Mouse (Mus musculus) hindbrain, embryonic 11.5 days (tissue): ENCODE data around the gene Ctnnd1. TPM values are rescaled to one million over a fixed set of nuclear protein-coding genes. Genes with fewer than 3 reads are reported as not detected.

ENCODE experiments used
- ATAC-seq: fragments of 200-750 bp; cut with Nextera tagmentation; 2 replicates; pipeline ENCODE4 v1.8.0; 2017; ENCODE audit warnings: mild to moderate bottlenecking, moderate TSS enrichment, moderate library complexity; ENCODE audit not compliant: low FRiP score
- DNase-seq: peaks from one replicate; pipeline ENCODE4 v3.0.0-alpha.2; 2015; ENCODE audit warnings: low spot score
- H3K27ac ChIP-seq: fragments of 300-500 bp; sonication (generic); 2 replicates; pipeline ENCODE4 v1.5.1; 2014; ENCODE audit warnings: mild to moderate bottlenecking, low read depth, low read length
- H3K27me3 ChIP-seq: fragments of 300-500 bp; sonication (generic); 2 replicates; pipeline ENCODE4 v1.6.1; 2014; ENCODE audit warnings: mild to moderate bottlenecking, low read length, moderate library complexity, mixed read lengths; ENCODE audit not compliant: control insufficient read depth, insufficient read depth
- H3K36me3 ChIP-seq: fragments of 300-500 bp; sonication (generic); 2 replicates; pipeline ENCODE4 v1.6.1; 2014; ENCODE audit warnings: mild to moderate bottlenecking, low read length, moderate library complexity, mixed read lengths; ENCODE audit not compliant: control insufficient read depth, insufficient read depth
- H3K4me1 ChIP-seq: fragments of 300-500 bp; sonication (generic); replicated peaks from 2 replicates; pipeline ENCODE4 v1.6.1; 2014; ENCODE audit warnings: low read length, mixed read lengths; ENCODE audit not compliant: control insufficient read depth, insufficient read depth
- H3K4me2 ChIP-seq: fragments of 300-500 bp; sonication (generic); replicated peaks from 2 replicates; pipeline ENCODE4 v1.6.1; 2014; ENCODE audit warnings: mild to moderate bottlenecking, low read depth, low read length
- H3K4me3 ChIP-seq: fragments of 300-500 bp; sonication (generic); 2 replicates; pipeline ENCODE4 v1.5.1; 2014; ENCODE audit warnings: low read depth, low read length
- H3K9ac ChIP-seq: fragments of 300-500 bp; sonication (generic); 2 replicates; pipeline ENCODE4 v1.6.1; 2014; ENCODE audit warnings: low read depth, low read length
- H3K9me3 ChIP-seq: fragments of 300-500 bp; sonication (generic); 2 replicates; pipeline ENCODE4 v1.6.1; 2016; ENCODE audit warnings: low read length; ENCODE audit not compliant: control insufficient read depth
- WGBS: fragments of 180-500 bp; shearing (Covaris S2); extraction: QIAGEN DNeasy Blood & Tissue Kit; methylation state at CpG from one replicate; pipeline ENCODE4 v1.1.7; 2014; 5-methylcytosine and 5-hydroxymethylcytosine counted together
- polyA plus RNA-seq: library from polyadenylated mRNA; unstranded; fragments of >200 nt; fragmentation: Nextera tagmentation; extraction: Ambion mirVana; gene quantifications from 2 replicates; pipeline ENCODE4 v1.2.1, GENCODE M21; 2014

The Ctnnd1 gene
- polyA plus RNA-seq, 1 experiment from 2014 or later, result 44.7 TPM

DNA sequence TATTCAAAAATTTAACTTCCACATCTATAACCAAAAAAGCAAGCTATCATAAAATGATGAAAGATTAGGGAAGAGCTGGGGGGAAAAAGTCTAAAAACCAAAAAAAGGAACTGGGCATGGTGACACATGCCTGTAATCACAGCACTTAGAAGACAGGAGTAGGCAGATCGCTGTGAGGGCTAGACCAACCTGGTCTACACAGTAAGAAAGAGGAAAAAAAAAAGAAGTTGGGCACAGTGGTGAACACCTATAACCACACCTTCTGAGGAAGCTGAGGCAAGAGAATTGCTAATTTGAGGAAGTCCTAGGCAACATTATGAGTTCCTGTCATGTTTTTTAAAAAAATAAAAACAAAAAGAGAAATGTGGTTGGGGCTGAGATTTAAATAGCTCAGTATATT is 5.3 kb upstream of the Ctnnd1 start:
- 87% methylated on average over 1 of the region's 1 CpGs for WGBS
- no peaks in the 10 kb centered on the region for H3K36me3 ChIP-seq
- ATAC-seq, result no peak

DNA sequence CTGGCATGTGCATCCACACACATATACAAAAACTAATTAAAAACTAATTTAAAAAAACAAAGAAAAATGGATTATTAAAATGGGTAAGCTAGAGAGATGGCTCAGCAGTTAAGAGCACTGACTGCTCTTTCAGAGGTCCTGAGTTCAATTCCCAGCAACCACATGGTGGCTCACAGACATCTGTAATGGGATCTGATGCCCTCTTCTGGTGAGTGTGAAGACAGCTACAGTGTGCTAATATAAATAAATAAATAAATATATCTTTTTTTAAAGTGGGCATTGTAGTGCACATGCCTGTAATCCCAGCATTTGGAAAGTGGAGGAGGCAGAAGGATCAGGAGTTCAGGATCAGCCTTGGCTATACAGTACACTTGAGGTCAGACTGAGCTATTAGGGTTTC is 2.8 kb upstream of the Ctnnd1 start:
- DNase-seq (no peak), ATAC-seq (no peak)
- no peak overlapping the region for H3K4me2 ChIP-seq
- H3K27ac ChIP-seq, result no peak overlapping the region
- no peak overlapping the region for H3K4me3 ChIP-seq
- H3K9ac ChIP-seq, result no peak overlapping the region
- H3K4me1 ChIP-seq, result no peaks in the 10 kb centered on the region
- H3K9me3 ChIP-seq, result no peaks in the 10 kb centered on the region
- no peaks in the 10 kb centered on the region for H3K27me3 ChIP-seq
- H3K36me3 ChIP-seq, result no peaks in the 10 kb centered on the region

More for the DNA sequence above, 5.3 kb upstream of the Ctnnd1 start:
- H3K27me3 ChIP-seq, result no peaks in the 10 kb centered on the region
- H3K9ac ChIP-seq, result no peak overlapping the region
- H3K27ac ChIP-seq, result no peak overlapping the region
- H3K9me3 ChIP-seq, result no peaks in the 10 kb centered on the region
- H3K4me1 ChIP-seq, result no peaks in the 10 kb centered on the region
- no peak overlapping the region for H3K4me2 ChIP-seq
- H3K4me3 ChIP-seq, result no peak overlapping the region
- DNase-seq, result no peak

DNA sequence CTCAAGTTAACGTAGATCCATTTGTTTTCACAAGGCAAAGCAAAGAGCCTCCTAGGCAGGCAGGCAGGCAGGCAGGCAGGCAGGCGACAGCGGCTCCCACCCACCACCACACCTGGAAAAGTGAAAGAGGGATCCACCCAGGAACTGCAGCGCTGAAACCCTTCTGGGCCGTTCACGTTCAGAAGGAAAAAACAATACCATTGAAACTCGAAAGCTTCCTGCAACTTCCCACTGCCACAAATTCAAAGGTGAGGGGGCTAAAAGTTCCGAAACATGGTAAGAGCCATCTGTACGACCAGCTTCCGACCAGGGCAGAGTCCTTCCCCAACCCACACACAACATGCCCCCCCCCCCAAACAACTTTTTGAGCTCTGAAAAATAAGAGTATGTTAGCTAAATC is 891 bp downstream of the Ctnnd1 start:
- H3K27me3 ChIP-seq, result no peaks in the 10 kb centered on the region
- DNase-seq, result peak; percentile 45

DNA sequence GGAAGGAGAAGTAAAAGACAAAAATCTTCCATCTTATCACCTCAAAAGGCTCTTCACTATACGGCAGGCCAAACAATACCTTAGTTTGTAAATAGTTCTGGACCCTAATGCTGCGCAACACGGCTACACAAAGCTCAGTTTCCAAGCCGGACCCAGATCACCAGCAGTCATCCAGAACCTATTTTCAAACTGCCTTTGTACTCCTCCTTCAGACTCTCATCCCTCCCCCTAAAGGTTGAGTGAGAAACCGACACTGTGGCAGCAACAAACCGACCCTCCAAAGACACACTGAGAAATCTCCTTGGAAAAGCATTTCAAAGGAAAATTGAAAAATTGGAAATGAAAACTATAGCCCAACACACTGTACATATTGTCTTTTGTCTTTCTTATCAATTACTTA is 2.2 kb downstream of the Ctnnd1 start:
- ATAC-seq, result no peak
- no peaks in the 10 kb centered on the region for H3K4me1 ChIP-seq
- H3K9ac ChIP-seq, result peak overlapping the region; percentile 52; the same call in 1 of the 2 replicates
- no peaks in the 10 kb centered on the region for H3K27me3 ChIP-seq
- H3K27ac ChIP-seq, result no peak overlapping the region
- no peaks in the 10 kb centered on the region for H3K36me3 ChIP-seq
- WGBS, result 39% methylated on average over 6 of the region's 6 CpGs
- H3K4me3 ChIP-seq, result peak overlapping the region; percentile 27
- H3K4me2 ChIP-seq, result peak overlapping the region; percentile 28
- peak; percentile 28 for DNase-seq
- no peaks in the 10 kb centered on the region for H3K9me3 ChIP-seq

More for the DNA sequence above, 891 bp downstream of the Ctnnd1 start:
- Histone ChIP-seq H3K4me2 (peak overlapping the region; percentile 63), H3K9me3 (no peaks in the 10 kb centered on the region), H3K4me3 (peak overlapping the region; percentile 59), H3K4me1 (no peaks in the 10 kb centered on the region), H3K9ac (peak overlapping the region; percentile 84), H3K36me3 (no peaks in the 10 kb centered on the region), H3K27ac (no peak overlapping the region)
- ATAC-seq, result no peak
- WGBS, result under 1% methylated on average over 10 of the region's 10 CpGs

DNA sequence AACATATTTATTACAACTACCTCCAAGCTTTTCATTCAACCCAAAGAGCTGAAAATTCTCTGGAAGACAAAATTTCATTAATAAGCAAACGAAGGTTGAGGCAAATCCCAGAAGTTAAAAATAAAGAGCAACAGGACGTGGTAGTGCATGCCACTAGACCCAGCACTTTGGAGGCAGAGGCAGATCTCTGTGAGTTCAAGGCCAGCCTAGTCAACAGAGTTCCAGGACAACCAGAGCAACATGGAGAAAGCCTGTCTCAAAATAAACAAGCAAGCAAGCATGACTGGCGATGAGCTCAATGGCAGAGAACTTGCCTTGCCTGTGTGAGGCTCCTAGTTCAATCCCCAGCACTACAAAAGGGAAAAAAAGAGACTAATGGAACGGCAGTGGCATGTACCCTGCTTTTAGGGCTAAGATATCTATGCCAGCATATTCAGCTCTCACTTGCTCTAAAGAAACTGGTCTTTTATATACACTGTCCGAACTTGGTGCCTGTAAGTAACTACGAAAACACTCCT is 3.5 kb downstream of the Ctnnd1 start:
- WGBS, result 92% methylated on average over 6 of the region's 6 CpGs
- no peak for ATAC-seq
- Histone ChIP-seq H3K4me1 (no peaks in the 10 kb centered on the region), H3K9me3 (no peaks in the 10 kb centered on the region), H3K4me2 (no peak overlapping the region), H3K36me3 (no peaks in the 10 kb centered on the region), H3K9ac (no peak overlapping the region), H3K27ac (no peak overlapping the region), H3K4me3 (0 out of 2 replicates have a peak overlapping the region, but pooled peaks have one; percentile 27), H3K27me3 (no peaks in the 10 kb centered on the region)
- no peak for DNase-seq

- Histone ChIP-seq H3K36me3 (no peaks in the 10 kb centered on the region), H3K4me1 (no peaks in the 10 kb centered on the region), H3K27me3 (no peaks in the 10 kb centered on the region), H3K27ac (no peak overlapping the region), H3K9ac (no peak overlapping the region), H3K9me3 (no peaks in the 10 kb centered on the region), H3K4me3 (no peak overlapping the region), H3K4me2 (no peak overlapping the region)
- DNase-seq (no peak), ATAC-seq (no peak)
- 87% methylated on average over 1 of the region's 1 CpGs for WGBS
These were observed 4.4 kb downstream of the Ctnnd1 start for GRCm38 (mm10) chr2:84646138-84646537.

GRCm38 (mm10) chr2:84640833-84641232 is 9.7 kb downstream of the Ctnnd1 start:
- H3K36me3 ChIP-seq, result no peaks in the 10 kb centered on the region
- H3K27ac ChIP-seq, result no peak overlapping the region
- H3K4me2 ChIP-seq, result no peak overlapping the region
- DNase-seq, result no peak
- no peak overlapping the region for H3K4me3 ChIP-seq
- ATAC-seq, result no peak
- H3K9ac ChIP-seq, result no peak overlapping the region
- peaks cover 4% of the 10 kb centered on the region; the same call in 1 of the 2 replicates for H3K4me1 ChIP-seq
- no peaks in the 10 kb centered on the region for H3K9me3 ChIP-seq
- no peaks in the 10 kb centered on the region for H3K27me3 ChIP-seq

- no peaks in the 10 kb centered on the region for H3K36me3 ChIP-seq
- DNase-seq, result no peak
- H3K27ac ChIP-seq, result no peak overlapping the region
- H3K9me3 ChIP-seq, result no peaks in the 10 kb centered on the region
- 76% methylated on average over 5 of the region's 5 CpGs for WGBS
- peaks cover 10% of the 10 kb centered on the region; the same call in 1 of the 2 replicates for H3K4me1 ChIP-seq
- H3K4me2 ChIP-seq, result no peak overlapping the region
- H3K9ac ChIP-seq, result no peak overlapping the region
- H3K4me3 ChIP-seq, result no peak overlapping the region
- no peaks in the 10 kb centered on the region for H3K27me3 ChIP-seq
- ATAC-seq, result no peak
These were observed 11.9 kb downstream of the Ctnnd1 start for GRCm38 (mm10) chr2:84638428-84639220.
